Mouse (Mus musculus) heart, postnatal 0 days (tissue): ENCODE data around the gene Dennd5b. TPM values are rescaled to one million over a fixed set of nuclear protein-coding genes. Genes with fewer than 3 reads are reported as not detected.

Experiments used
- ATAC-seq: fragments of 200-750 bp; cut with Nextera tagmentation; 2 replicates; pipeline ENCODE4 v1.8.0; 2017; ENCODE audit warnings: low read depth, moderate number of reproducible peaks, moderate library complexity; ENCODE audit not compliant: insufficient read depth
- DNase-seq: peaks from one replicate; pipeline ENCODE4 v3.0.0-alpha.2; 2016; ENCODE audit warnings: low spot score
- H3K27ac ChIP-seq: fragments of 300-500 bp; sonication (generic); 2 replicates; pipeline ENCODE4 v1.5.1; 2014; ENCODE audit warnings: low read depth, mild to moderate bottlenecking
- H3K27me3 ChIP-seq: fragments of 300-500 bp; sonication (generic); 2 replicates; pipeline ENCODE4 v1.6.1; 2014; ENCODE audit warnings: low read length, mixed read lengths; ENCODE audit not compliant: control insufficient read depth, insufficient read depth
- H3K36me3 ChIP-seq: fragments of 300-500 bp; sonication (generic); replicated peaks from 2 replicates; pipeline ENCODE4 v1.6.1; 2014; ENCODE audit warnings: low read length, mixed read lengths; ENCODE audit not compliant: control insufficient read depth, insufficient read depth
- H3K4me1 ChIP-seq: fragments of 300-500 bp; sonication (generic); 2 replicates; pipeline ENCODE4 v1.6.1; 2014; ENCODE audit warnings: antibody characterized with exemption; ENCODE audit not compliant: control insufficient read depth, insufficient read depth
- H3K4me2 ChIP-seq: fragments of 300-500 bp; sonication (generic); 2 replicates; pipeline ENCODE4 v1.6.1; 2014; ENCODE audit warnings: low read depth, mild to moderate bottlenecking, low read length, moderate library complexity
- H3K4me3 ChIP-seq: fragments of 300-500 bp; sonication (generic); 2 replicates; pipeline ENCODE4 v1.5.1; 2014; ENCODE audit warnings: low read depth, low read length
- H3K9ac ChIP-seq: fragments of 300-500 bp; sonication (generic); replicated peaks from 2 replicates; pipeline ENCODE4 v1.6.1; 2014; ENCODE audit warnings: low read depth, low read length, mixed read lengths
- H3K9me3 ChIP-seq: fragments of 300-500 bp; sonication (generic); replicated peaks from 2 replicates; pipeline ENCODE4 v1.6.1; 2016; ENCODE audit warnings: low read length; ENCODE audit not compliant: control insufficient read depth
- CTCF ChIP-seq: IDR thresholded peaks from 2 replicates; pipeline ENCODE4 v1.5.1; 2016; ENCODE audit warnings: antibody characterized with exemption, control low read depth, low read depth
- EP300 ChIP-seq: IDR thresholded peaks from 2 replicates; pipeline ENCODE4 v1.6.1; 2016; ENCODE audit warnings: antibody characterized with exemption, low read depth
- WGBS: fragments of 180-500 bp; shearing (Covaris S2); extraction: QIAGEN DNeasy Blood & Tissue Kit; methylation state at CpG from one replicate; pipeline ENCODE4 v1.1.7; 2014; 5-methylcytosine and 5-hydroxymethylcytosine counted together
- polyA plus RNA-seq: library from polyadenylated mRNA; unstranded; fragments of >200 nt; fragmentation: Nextera tagmentation; extraction: Ambion mirVana; gene quantifications from 2 replicates; pipeline ENCODE4 v1.2.1, GENCODE M21; 2015
- total RNA-seq: library from RNA; depleted of rRNA; stranded (reverse); fragments of >200 nt; gene quantifications from 2 replicates; pipeline ENCODE4 v1.2.3, GENCODE M21; 2014; ENCODE audit warnings: low replicate concordance; rRNA removed

Dennd5b gene
- 25.5 and 29.1 TPM in 2 replicates for total RNA-seq
- 5.4 and 5.6 TPM in 2 replicates for polyA plus RNA-seq

DNA sequence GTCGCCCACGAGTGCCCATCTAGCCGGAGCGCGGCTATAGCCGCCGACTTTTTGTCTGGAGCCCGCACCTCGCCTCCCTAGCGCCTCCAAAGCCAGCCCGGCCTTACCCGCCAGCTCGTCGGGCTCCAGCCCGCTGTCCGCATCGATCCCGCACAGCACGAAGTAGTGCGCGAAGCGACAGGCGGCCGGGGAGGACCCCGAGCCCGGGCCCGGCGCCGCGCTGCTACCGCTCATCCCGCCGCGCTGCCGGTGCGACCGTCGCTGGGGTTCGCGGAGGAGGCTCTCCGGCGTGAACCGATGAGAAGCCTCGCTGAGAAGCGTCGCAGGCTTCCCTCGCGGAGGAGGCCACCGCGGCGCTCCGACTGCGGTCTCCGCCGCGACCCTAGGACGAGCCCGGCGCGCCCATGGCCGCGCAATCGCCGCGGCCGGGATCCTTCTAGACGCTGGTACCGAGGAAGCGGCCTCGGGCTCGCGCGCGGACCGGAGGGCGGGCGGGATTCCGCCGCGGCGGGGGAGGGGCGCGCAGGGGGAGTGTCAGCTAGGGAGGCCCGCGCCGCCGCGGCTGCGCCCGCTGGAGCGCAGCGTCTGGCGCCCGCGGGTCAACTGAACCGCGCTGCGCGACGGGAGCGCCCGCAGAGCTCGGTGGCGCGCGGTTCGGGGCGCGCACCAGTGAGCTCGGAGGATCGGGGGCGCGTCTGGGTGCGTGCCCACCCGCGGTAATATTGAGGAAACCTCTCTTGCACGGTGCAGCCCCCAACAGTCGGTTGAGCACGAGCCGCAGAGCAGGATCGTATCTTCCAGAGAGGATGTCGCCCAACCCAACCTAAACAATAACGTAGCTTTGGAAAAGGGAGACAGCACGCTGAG is at the start of gene Dennd5b:
Gene Dennd5b, minus strand, starts transcription at position 605 of the 867 bp plus-strand sequence.
- Histone ChIP-seq H3K9me3 (no peaks in the 10 kb centered on the region), H3K4me3 (peak within 1 kb of the TSS; percentile 92), H3K27ac (peak within 1 kb of the TSS; percentile 94), H3K4me1 (no peaks in the 10 kb centered on the region), H3K9ac (peak within 1 kb of the TSS; percentile 91), H3K27me3 (no peaks in the 10 kb centered on the region), H3K36me3 (no peaks in the 10 kb centered on the region), H3K4me2 (peak within 1 kb of the TSS; percentile 83)
- DNase-seq, result peak; percentile 73
- peak; percentile 90 for ATAC-seq
- WGBS, result under 1% methylated on average over 101 of the region's 124 CpGs
- TF ChIP-seq CTCF, result no peak
- TF ChIP-seq EP300, result no peak

DNA sequence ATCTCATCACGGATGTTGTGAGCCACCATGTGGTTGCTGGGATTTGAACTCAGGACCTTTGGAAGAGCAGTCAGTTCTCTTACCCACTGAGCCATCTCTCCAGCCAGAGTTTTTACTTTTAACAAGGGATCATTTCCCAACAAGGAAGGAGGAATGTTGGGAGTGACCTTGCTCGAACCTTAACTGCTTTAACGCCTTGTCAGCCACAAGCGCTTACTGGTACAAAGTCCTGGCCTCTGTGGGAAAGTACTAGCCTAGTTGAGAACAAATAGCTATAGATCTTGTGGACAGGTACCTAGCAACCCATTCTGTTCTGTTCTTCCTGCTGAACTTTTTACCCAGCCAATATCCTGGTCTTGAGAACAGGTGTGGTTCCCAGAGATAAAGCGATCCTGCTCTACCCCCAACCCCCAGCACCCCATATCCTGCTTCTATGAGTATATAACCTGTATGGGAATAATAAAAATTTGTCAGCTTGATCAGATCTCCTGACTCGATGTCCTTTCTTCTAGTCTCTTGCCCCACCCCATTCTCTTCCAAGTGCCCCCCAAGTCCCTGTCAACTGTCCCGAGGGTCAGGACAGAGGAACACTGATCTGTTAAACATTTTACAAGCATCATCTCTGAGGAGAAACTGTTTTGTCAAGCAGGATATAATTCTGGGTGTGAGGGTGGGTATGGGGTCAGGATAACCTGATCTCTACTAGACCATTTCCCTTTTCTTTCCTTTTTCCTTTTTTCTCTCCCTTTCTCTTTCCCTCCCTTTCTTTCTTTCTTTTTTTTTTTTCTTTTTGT is 47.2 kb upstream of the Dennd5b start:
- Histone ChIP-seq H3K9ac (no peak overlapping the region), H3K27me3 (no peaks in the 10 kb centered on the region), H3K36me3 (peaks cover 13% of the 10 kb centered on the region; the same call in 1 of the 2 replicates), H3K4me2 (no peak overlapping the region), H3K27ac (no peak overlapping the region), H3K4me1 (peaks cover 4% of the 10 kb centered on the region; the same call in 1 of the 2 replicates), H3K4me3 (no peak overlapping the region), H3K9me3 (no peaks in the 10 kb centered on the region)
- WGBS, result 76% methylated on average over 7 of the region's 7 CpGs
- no peak for TF ChIP-seq CTCF
- TF ChIP-seq EP300, result no peak
- DNase-seq, result no peak
- ATAC-seq, result no peak

DNA sequence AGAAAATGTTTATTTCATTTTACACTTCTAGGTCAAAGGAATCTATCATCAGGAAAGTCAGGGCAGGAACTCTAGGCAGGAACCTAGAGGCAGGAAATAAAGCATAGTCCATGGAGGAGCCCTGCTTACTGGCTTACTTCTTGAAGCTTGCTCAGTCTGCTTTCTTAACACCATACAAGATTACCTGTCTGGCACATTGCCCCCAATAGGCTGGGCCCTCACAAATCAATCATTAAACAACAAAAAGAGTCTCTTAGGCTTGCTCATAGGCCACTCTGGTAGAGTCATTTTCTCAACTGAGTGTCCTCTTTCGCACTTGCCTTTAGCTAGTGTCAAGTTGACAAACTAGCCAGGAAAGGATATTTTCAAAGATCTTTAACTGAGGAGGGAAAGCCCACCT is 43.7 kb upstream of the Dennd5b start:
- ATAC-seq, result no peak
- no peak overlapping the region for H3K27ac ChIP-seq
- H3K4me1 ChIP-seq, result no peaks in the 10 kb centered on the region
- no peak overlapping the region for H3K4me3 ChIP-seq
- H3K27me3 ChIP-seq, result no peaks in the 10 kb centered on the region
- 83% methylated on average over 1 of the region's 1 CpGs for WGBS
- no peaks in the 10 kb centered on the region for H3K9me3 ChIP-seq
- DNase-seq, result no peak
- H3K36me3 ChIP-seq, result 0 out of 2 replicates have a peak, but pooled peaks cover 13% of the 10 kb centered on the region
- TF ChIP-seq CTCF (no peak), EP300 (no peak)
- no peak overlapping the region for H3K9ac ChIP-seq
- H3K4me2 ChIP-seq, result no peak overlapping the region

DNA sequence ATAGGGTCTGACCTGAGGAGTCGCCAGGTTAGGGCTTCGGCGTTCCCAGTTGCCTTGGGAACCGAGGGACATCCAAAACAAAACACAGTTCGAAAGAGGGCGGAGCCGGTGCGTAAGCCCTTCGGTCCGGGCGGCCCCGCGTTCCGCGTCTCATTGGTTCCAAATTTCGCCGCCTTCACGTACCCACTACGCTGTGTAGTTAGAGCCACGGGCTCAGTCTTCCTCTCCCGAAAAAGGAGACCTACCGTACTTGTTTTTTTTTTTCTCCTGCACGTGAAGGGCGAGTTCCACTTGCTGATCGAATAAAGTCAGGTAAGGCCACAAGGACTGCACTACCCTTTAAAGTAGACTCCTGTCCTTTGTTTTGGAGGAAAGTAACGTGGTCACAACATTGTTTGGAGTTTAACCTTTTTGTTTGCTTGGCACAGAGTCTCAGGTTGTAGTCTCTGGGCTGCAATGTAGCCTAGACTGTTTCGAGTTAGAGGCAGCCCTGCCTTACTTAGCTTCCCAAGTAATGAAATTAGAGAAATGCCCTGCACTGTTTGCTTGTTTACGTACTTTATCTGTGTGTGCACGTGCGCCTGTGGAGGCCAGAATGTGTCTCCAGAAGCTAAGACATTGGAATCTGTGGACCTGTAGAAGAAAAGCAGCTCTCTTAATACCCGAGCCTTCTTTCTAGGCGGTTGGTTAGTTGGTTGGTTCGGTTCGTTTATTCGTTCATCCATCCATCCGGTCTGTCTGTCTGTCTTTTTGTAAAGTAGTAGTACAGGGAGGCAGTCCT is 40.1 kb upstream of the Dennd5b start:
- peak overlapping the region; percentile 55 for H3K4me3 ChIP-seq
- peak overlapping the region; percentile 72 for H3K4me2 ChIP-seq
- no peak for TF ChIP-seq EP300
- TF ChIP-seq CTCF, result no peak
- H3K4me1 ChIP-seq, result no peaks in the 10 kb centered on the region
- WGBS, result 4% methylated on average over 36 of the region's 36 CpGs
- peak; percentile 97 for ATAC-seq
- peak; percentile 83 for DNase-seq
- no peaks in the 10 kb centered on the region for H3K9me3 ChIP-seq
- H3K36me3 ChIP-seq, result 0 out of 2 replicates have a peak, but pooled peaks cover 13% of the 10 kb centered on the region
- H3K27me3 ChIP-seq, result no peaks in the 10 kb centered on the region
- peak overlapping the region; percentile 69 for H3K27ac ChIP-seq
- H3K9ac ChIP-seq, result peak overlapping the region; percentile 62

DNA sequence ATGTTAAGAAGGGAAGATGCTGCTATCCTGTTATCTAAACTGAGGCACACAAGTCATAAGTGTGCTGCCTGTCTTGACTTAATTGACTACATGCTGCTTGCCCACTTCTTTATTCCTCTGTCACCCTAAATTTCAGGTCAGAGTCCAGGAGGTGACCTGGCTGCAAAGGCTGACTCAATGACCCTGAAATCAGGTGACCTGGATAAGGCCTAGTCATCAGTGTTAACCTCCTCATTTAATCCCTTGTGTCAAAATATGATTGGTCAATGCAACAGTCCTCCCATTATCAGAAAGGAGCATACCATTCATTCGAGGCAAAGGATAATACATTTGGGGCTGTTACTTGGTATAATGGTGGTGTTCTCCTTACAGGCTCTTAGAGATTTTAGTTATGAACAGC is 38.0 kb upstream of the Dennd5b start, which contains the start of gene Etfbkmt:
Gene Etfbkmt, plus strand, starts transcription at position 379 of the 400 bp plus-strand sequence.
- Histone ChIP-seq H3K9me3 (no peaks in the 10 kb centered on the region), H3K9ac (no peak within 1 kb of the TSS), H3K36me3 (0 out of 2 replicates have a peak, but pooled peaks cover 6% of the 10 kb centered on the region), H3K4me2 (no peak within 1 kb of the TSS), H3K4me3 (no peak within 1 kb of the TSS), H3K27ac (no peak within 1 kb of the TSS), H3K27me3 (no peaks in the 10 kb centered on the region), H3K4me1 (peaks cover under 1% of the 10 kb centered on the region)
- TF ChIP-seq EP300 (no peak), CTCF (no peak)
- DNase-seq (no peak), ATAC-seq (no peak)
- WGBS, result 60% methylated on average over 1 of the region's 1 CpGs
